Mouse (Mus musculus) cortical plate, adult 2 months (tissue): ENCODE results near the gene Gm10073. TPM values are rescaled to one million over a fixed set of nuclear protein-coding genes. Genes with fewer than 3 reads are reported as not detected.
"Not testable (repeated sequence)": the region's sequence is repeated elsewhere in the genome, so short reads cannot be mapped to it uniquely, and the experiment has no call there.

Experiments
- H3K27ac ChIP-seq: fragments of 200-500 bp; 2 replicates; pipeline ENCODE4 v1.5.1; 2012; ENCODE audit warnings: low read length, control low read depth, inconsistent platforms; ENCODE audit not compliant: insufficient read depth
- H3K4me1 ChIP-seq: fragments of 200-500 bp; 2 replicates; pipeline ENCODE4 v1.6.1; 2011; ENCODE audit warnings: low read length; ENCODE audit not compliant: control insufficient read depth, insufficient read depth
- H3K4me3 ChIP-seq: fragments of 200-500 bp; 2 replicates; pipeline ENCODE4 v1.5.1; 2011; ENCODE audit warnings: mild to moderate bottlenecking, low read length, control low read depth; ENCODE audit not compliant: insufficient read depth
- CTCF ChIP-seq: fragments of 200-500 bp; IDR thresholded peaks from 2 replicates; pipeline ENCODE4 v1.5.1; 2011; ENCODE audit warnings: mild to moderate bottlenecking, control low read depth, low read length; ENCODE audit not compliant: insufficient read depth; ENCODE audit errors: extremely low read depth
- POLR2A ChIP-seq: fragments of 200-500 bp; IDR thresholded peaks from 2 replicates; pipeline ENCODE4 v1.6.1; 2011; ENCODE audit warnings: mild to moderate bottlenecking, low read length, control low read depth; ENCODE audit not compliant: insufficient read depth; ENCODE audit errors: extremely low read depth
- polyA plus RNA-seq: library from polyadenylated mRNA; depleted of rRNA; stranded (reverse); fragments of >200 nt; gene quantifications from 2 replicates; pipeline ENCODE4 v1.2.3, GENCODE M21; 2012; rRNA removed

Gm10073 gene
- 115 and 124 TPM in 2 replicates for polyA plus RNA-seq

DNA sequence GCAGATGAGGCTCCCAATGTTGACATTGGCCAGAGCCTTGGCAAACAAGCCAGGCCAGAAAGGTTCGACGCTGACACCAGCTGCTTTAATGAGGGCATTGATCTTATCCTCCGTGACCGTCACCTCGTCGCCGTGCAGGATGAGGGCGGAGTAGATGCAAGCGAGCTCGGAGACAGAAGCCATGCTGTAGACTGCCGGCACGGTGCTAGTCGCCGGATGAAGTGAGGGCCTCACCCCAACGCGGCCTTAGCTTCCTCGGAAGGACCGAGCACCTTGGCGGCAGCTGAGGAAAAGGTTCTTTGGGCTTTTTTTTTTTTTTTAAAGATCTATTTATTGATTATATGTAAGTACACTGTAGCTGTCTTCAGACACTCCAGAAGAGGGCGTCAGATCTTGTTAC, at the start of gene Gm10073:
Gene Gm10073 (minus strand): TSS at position 294 of the 400 bp plus-strand sequence.
- not testable (repeated sequence) for H3K27ac ChIP-seq, H3K4me3 ChIP-seq, H3K4me1 ChIP-seq

DNA sequence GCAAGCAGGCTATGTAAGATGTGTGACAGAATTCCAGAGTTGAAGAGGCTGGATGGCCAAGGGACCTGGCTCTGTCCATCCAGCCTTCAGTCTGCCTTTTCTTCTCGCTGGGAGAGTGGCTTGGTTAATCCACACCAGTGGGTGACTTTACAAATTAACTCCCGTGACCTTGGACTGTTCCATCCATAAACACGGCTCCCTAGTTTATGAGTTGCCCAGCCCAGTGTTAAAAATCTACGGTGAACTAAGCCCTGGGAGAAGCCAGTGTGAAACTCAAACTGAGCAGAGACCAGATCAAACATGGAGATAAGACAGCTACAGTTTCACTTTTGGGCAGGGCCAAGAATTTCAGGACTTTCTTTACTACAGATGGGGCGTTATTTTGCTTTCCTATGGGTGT, 49.8 kb upstream of the Gm10073 start:
- Histone ChIP-seq H3K27ac (no peak overlapping the region), H3K4me1 (no peaks in the 10 kb centered on the region), H3K4me3 (no peak overlapping the region)
- TF ChIP-seq CTCF (no peak), POLR2A (no peak)

DNA sequence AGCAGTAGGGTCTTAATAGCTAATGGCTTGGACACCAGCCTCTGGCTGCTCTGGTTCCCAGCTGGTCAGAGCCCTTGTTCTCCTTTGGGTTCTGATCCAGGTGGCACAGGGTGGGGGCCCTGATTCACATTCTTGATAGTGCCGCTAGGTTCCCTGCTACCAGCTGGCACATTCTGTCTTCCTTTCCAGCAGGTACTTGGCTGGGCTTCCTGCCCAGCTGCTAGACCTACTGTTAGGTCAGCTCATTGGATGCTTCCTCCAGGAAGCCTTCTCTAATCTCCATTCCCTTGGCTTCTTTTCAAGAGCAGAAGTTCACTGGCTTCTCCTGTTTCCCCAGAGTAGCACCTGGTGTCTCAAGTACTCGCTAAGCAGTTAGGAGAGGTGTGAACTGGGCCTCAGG, 47.2 kb upstream of the Gm10073 start:
- no peak for TF ChIP-seq POLR2A
- TF ChIP-seq CTCF, result no peak
- H3K27ac ChIP-seq, result no peak overlapping the region

DNA sequence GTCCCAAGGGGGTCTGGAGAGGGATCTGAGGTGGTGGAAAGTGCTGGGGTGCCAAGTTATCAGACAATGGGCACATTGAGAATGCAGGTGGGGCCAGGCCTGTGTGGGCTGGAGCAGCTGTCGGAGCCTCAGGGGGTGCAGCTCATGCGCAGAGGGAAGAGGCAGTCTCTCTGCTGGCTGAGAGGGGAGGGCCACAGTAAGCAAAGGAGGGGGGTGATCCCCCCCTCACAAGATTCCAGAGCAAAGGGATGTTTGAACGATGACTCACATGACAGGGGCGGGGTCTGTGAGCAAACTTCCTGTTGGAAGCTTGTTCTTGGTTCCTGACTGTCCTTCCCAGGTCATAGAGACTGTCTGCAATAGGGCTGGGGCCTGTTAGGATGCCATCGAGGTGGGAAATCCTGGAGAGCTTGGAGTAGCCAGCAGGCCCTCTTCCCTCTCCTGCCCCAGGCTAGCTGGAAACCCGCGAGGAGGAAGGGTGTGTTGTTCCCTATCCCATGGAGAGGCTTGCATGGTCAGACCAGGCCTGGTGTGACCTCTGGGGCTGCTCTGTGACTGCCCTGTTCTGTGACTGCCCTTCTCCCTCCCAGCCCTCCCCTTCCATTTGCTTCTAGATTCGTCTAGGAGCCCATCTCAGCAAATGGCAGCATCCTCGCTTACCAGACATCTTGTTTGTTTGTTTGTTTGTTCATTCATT, 46.4 kb upstream of the Gm10073 start:
- TF ChIP-seq CTCF (no peak), POLR2A (no peak)
- H3K4me3 ChIP-seq, result no peak overlapping the region
- no peak overlapping the region for H3K27ac ChIP-seq
- H3K4me1 ChIP-seq, result no peaks in the 10 kb centered on the region

More for the DNA sequence above, 47.2 kb upstream of the Gm10073 start:
- Histone ChIP-seq H3K4me1 (no peaks in the 10 kb centered on the region), H3K4me3 (no peak overlapping the region)

DNA sequence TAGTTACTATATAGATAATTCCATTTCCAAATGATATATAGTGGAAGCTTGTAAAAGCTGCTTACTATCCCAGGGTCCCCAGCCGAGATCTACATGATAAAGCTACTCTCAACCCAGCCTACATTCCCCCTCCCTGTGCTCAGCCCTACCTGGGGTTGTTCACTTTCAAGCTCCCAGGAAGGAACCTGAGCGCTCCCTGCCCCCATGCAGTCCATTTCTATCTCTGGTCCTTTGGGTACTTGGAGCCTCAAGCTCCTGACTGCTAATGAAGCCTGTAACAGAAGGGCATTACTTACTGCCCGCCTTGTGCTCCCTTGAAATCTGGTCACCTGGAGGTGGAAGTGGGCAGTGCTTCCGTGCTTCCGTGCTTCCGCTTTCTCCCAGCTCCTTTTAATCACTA, 45.1 kb upstream of the Gm10073 start:
- TF ChIP-seq POLR2A (no peak), CTCF (no peak)

DNA sequence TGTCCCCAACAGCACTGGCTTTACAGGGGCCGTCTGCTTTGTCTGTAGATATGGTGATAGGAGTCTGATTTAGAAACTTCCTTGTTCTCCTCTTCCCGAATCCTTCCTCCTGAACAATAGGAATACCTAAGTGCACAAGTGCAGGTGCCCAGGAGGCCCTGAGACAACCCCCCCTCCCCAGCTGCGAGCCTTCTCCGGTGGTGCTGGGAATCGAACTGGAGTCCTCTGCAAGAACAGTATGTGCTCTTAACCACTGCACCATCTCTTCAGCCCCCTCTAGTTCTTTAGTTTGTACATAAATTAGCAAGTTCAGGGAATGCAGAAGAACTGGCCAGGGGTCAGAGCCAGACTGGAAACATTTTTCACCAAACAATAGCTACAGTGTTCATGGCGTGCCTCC, 44.6 kb upstream of the Gm10073 start:
- Histone ChIP-seq H3K27ac (no peak overlapping the region), H3K4me1 (no peaks in the 10 kb centered on the region), H3K4me3 (no peak overlapping the region)
- TF ChIP-seq POLR2A (no peak), CTCF (no peak)

More for the DNA sequence above, 45.1 kb upstream of the Gm10073 start:
- no peaks in the 10 kb centered on the region for H3K4me1 ChIP-seq
- no peak overlapping the region for H3K27ac ChIP-seq
- H3K4me3 ChIP-seq, result no peak overlapping the region

DNA sequence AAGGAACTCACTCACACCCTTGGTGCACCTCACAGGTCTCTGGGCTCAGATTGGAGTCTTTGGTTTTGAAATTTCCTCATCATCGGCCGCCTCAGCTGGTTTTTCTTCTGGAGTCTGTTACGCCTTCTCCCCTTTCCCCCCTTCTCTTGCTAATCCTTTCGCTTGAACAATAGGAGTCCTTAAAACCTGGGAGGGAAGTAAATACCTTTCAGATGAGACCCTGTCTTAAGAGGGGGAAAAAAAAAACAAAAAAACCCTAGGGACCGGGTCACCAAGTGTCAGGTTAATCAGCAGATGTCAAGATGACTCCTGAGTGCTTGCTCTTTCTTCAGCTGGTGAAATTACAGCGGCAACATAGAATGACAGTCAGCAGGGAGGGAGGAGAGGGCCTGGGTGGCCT, 43.9 kb upstream of the Gm10073 start:
- Histone ChIP-seq H3K27ac (no peak overlapping the region), H3K4me3 (no peak overlapping the region), H3K4me1 (no peaks in the 10 kb centered on the region)
- TF ChIP-seq CTCF (no peak), POLR2A (no peak)

DNA sequence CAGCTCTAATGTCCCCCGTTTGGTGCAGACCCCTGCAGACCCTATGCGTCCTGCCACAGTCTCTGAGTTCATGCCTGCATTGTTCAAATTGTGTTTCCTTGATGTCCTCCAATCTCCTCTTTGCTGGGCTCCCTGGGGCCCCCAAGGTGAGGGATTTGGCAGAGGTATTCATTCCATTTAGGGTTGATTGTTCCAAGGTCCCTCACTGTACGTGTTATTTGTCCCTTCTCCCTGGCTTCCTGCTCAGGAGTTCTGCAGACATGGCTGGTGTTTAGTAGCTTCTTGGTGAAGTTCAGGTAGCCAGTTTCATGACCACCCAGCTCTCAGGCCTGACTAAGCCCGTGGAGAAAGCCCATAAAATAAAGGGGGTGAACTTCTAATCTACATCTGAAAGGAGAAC, 43.4 kb upstream of the Gm10073 start:
- Histone ChIP-seq H3K4me3 (no peak overlapping the region), H3K4me1 (no peaks in the 10 kb centered on the region), H3K27ac (no peak overlapping the region)
- TF ChIP-seq POLR2A, result no peak
- TF ChIP-seq CTCF, result no peak

DNA sequence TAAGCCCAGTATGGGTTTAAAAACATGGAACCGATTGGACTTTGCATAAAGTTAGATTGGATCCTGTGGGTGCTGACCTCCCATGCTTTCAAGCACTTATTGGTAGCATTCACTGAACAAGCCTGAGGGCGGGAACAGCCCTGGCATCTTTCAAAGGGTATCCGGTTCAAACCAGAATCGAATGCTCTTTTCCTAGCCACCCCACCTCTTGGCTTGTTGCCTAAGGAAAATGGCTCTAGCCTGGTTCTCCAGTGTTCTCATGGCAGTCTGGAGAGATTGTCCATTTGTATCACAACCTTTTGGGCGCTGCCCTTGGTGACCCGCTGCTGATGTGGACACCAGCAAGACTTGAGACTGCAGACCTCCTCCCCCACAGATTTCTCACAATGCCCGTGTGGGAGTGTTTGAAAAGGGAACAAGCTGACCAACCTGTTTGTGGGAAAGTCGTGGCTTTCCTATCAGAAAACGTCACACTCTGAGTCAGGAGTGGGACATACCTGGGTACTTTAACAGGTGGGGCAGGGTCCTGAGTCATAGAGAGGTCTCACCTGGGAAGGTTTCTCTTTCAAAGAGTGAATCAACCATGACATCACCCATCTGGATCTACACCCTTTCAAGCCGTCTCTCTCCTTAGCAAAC, 42.5 kb upstream of the Gm10073 start:
- Histone ChIP-seq H3K4me3 (no peak overlapping the region), H3K4me1 (no peaks in the 10 kb centered on the region), H3K27ac (no peak overlapping the region)
- no peak for TF ChIP-seq CTCF
- TF ChIP-seq POLR2A, result no peak

DNA sequence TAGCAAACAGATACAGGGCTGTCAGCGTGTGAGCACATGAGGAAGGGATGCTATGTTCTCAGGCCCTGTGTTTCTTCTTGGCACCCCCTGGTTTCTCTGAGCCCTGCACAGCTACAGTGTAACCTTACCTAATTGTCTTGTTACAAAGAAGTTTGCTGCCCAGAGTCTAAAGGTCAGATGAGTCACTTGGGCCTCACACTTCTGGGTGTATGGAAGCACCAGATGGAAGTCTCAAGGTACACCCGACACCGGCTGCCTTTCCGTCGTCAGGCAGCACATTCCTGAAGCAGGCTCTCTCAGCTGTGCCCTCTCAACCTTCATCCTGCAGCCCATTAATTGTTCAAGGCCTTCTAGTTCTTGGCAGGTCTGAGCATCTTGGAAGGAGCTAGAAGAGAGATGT, 41.4 kb upstream of the Gm10073 start:
- Histone ChIP-seq H3K27ac (no peak overlapping the region), H3K4me1 (no peaks in the 10 kb centered on the region), H3K4me3 (no peak overlapping the region)
- no peak for TF ChIP-seq CTCF
- TF ChIP-seq POLR2A, result no peak

DNA sequence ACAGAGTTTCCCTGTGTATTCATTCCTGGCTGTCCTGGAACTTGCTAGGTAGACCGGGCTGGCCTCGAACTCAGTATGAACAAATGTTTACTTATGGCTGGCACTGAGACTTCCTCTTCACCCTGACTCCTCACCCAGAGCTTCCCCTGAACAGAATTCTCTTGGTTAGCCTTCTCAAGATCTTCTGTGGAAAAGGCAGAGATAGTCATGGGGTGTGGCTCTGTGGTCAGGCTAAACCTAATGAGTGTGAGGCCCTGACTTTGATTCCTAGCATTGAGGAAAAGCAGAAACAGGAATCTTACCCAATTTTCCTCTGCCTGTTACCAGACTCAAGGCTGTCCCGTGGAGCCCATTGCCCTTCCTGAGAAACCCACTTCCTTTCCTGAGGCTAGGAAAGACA, 38.8 kb upstream of the Gm10073 start:
- Histone ChIP-seq H3K4me1 (no peaks in the 10 kb centered on the region), H3K27ac (no peak overlapping the region), H3K4me3 (no peak overlapping the region)
- TF ChIP-seq CTCF (no peak), POLR2A (no peak)
